Mouse (Mus musculus) activated CD4-positive, CD25-positive, alpha-beta regulatory T cell, adult 4 months (primary cell): Measurements from ENCODE around the gene Iffo2. TPM values are rescaled to one million over a fixed set of nuclear protein-coding genes. Genes with fewer than 3 reads are reported as not detected.

ENCODE experiments used
- ATAC-seq: one replicate; pipeline ENCODE4 v1.8.0; 2017
- polyA plus RNA-seq, 2 experiments: library from polyadenylated mRNA; unstranded; fragments of 100-300 nt; shearing (Covaris generic); gene quantifications; one replicate each; pipeline ENCODE4 v1.2.1; 2017

Iffo2 gene
- polyA plus RNA-seq, 2 experiments from 2014 or later, result 2.0 to 3.1 TPM

DNA sequence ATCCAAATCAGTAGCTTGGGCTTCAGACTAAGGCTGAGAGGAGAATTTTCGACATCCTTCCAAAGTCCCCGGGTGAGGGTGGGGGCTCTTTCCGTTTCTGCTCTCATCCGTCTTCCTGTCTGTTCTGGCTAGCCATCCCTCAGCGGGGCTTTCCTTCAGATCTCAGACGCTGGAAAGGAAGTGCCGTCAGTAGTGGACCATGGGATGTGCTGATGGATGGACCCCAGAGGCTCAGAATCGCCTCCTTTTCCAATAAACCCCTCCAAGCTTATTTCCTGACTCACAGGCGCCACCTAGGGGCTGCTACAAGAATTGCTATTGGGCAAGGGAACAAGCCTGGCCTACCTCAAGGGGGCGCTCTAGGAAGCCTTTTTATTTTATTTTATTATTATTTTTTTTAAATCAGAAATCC lies 81.2 kb downstream of the Iffo2 start:
- ATAC-seq, result peak; percentile 86

DNA sequence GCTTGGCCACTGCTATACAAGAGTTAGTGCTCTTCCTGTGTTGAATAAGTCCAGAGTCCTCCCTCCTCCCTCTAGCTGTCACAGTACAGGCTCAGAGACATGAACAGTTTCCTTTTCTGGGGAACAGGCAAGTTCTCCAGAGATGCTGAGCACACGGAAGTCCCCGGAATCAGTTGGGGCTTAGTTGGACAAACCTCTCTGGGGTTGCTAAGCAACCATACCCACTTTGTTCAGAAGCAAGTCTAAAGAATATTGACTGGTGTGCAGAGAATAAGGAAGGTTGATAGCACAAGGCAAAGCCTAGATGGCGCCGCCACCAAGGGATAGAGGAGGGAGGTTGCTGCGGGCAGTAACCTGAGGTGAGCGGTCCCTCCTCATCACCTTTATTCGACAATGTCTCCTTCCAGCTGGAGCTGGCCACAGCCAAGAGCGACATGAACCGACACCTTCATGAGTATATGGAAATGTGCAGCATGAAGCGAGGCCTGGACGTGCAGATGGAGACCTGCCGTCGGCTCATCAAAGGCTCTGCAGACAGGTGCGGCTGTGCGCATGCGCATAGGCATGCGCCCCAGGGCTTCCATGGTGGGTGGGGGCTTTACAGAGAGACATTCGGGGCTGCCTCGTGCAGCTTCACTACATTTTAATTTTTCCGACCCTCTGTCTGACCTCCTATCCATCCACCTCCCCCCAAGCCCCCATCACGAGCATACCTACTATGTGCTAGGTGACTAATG lies 84.3 kb downstream of the Iffo2 start:
- no peak for ATAC-seq

DNA sequence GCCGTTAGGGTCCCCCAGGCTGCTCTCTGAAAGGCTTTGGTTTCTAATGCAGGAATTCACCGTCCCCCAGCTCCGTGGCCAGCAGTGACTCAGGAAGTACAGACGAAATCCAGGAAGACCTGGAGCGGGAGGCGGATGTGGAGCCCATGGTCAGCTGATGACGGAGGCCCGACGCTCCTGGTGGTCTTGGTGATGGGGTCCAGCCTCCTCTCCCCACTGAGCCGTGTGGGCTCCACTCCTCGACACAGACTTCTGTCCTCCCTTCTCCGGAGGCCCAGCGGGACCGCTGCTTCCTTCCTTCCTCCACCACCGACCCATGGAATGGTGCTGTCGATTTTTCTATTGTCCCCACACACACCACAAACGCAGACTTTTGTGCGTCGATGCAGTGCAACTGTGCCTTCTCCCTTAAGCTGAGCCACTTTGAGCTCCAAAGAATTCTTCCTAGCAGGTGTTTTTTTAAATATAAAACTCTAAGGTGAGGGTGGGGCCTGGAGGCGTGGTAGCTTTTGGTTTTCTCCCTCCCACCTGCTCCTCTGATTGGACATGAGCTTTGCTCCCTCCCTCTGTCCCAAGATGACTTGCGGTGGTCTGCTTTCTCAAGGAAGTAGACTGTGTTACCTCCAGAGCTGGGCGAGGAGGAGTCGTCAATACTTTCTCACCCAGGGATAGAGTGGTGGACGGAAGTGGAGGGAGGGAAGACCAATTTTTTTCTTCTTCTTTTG lies 86.1 kb downstream of the Iffo2 start:
- ATAC-seq, result peak; percentile 95

DNA sequence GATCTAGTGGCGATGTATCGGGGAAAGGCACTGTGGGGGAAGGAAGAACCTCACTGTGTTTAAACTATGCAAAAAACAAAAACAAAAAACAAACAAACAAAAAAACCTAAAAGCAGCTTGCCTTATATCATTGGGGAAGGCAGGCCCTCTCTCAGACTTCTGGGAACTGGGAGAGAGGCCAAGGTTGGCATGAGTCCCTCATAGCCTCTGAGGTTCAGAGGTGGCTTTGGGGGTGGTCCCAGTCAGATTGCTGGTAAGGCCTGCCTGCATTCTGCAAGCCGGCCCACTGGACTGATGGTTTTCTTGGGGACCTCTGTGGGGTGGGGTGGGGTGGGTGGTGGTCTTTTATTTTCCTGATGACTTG lies 86.6 kb downstream of the Iffo2 start:
- no peak for ATAC-seq

DNA sequence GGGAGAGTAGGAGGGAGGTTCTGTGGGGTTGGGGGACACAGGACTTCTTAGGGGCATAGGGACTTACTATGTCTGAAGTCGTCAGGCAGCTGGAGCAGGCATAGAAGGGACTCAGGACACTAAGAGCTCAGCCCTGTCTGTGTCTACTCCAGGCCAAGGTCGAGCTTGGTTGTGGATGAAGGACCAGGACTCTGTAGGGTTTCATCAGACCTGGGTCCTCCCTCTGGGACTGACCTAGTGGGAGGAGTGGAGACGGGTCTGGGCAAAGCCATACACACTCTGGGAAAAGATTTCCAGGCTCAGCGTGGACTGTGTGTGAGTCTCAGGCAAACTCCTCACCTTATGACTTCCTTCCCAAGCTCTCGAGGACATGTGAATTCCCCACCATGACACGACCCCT lies 89.4 kb downstream of the Iffo2 start:
- ATAC-seq, result no peak

DNA sequence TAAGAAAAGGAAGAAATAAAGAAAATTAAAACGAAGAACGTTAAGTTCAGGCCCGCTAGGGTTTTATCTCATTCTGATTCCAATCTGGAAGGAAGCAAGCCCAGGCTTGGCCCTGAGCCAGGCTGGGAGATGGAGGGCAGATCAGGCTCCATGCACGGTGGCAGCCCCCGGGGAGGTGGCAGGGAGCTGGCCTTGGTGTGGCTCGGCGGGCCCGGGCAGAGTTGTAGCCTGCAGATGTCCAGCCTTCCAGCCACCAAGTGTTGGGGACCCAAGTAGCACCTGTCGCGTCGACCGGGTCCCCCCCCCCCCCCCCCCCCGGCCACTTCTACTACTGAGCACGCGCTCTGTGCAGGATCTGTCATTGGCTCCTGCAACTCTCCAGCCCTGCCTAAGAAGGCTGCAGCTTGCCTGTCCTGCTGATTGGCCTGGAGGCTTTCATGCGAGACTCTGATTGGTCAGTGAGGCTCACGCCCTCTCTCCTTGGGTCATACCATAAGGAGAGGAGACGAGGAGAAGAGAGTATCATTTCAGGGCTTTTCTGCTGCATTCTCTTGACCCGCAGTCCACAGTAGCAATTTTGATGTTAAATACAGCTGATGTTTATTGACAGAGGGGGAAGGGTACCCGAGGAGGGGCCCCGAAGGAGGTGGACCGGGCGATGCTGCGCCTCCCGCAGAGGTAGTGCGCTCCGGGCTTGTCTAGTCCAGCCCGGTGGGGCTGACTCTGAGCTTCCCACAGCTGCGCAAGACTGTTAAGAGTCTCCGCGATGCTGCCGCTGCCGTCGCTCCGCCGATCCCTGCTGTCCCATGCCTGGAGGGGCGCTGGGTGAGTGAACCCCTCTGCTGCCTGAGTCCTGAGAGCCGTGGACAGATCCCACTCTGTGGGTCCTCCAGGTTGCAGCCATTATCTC lies 92.3 kb downstream of the Iffo2 start, which contains the start of gene Aldh4a1:
Aldh4a1 (plus strand) TSS at position 494 of the 910 bp plus-strand sequence.
- peak; percentile 100 for ATAC-seq

DNA sequence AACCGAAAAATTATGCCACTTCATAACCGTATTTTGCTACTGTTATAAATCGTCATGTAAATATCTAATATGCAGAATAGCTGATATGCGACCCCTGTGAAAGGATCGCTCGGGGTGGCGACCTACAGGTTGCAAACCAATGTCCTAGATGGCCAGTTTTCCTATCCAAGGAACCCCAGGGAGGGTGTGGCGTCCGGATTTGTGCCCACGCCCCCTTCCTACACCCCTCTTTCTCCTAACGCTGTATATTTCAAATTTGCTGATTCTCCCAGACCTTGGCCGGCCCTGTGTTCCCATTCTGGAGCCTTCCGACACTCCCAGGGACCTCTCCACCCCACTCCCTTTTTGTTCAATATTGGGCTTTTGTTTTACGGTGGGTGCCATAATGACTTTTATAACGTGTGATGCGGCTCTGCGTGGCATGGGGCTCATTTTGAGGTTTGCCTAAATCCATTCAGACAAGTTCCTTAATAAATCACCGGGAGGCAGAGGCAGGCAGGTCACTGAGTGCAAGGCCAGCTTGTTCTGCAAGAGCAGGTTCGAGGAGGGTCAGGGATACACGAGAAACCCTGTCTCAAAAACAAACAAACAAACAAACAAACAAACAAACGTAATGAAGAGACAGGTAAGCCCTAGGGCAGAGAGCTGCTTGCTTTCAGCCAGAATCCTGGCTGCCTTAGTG lies 93.2 kb downstream of the Iffo2 start:
- ATAC-seq, result no peak

DNA sequence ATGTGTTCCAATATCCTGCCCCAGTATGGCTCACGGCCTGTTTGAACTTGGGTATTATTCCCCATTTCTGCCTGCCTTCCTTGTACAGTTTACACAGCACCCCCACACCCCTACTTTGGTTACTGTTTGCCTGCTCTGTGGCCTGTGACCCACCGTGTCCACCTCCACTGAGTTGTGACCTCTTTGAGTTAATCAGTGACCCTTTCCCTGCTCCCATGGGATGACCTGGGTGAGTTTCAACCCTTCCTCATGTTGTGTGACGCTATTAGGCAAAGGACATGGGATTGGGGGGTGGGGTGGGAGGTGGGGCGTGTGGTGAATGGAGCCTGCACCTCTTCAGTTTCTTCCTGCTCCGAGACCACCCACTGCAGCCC lies 93.8 kb downstream of the Iffo2 start:
- no peak for ATAC-seq

DNA sequence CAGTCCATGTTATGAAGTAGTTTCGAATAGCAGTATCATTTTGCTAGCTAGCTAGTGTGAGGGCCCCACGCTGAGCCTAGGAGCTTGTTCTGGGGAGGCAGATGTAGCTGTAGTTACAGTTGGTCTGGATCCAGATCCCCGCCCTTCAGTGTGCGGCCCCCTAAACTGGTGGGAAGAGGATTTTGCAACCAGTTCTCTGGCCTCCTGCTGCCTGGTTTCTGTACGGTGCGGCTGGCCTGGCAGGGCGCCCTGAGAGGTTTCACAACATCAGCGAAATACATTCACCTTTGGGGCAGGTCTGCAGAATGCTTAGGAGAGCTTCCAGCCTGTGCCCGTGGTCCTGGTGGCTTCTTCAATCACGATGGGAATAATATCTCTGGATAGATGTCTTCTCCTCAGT lies 94.4 kb downstream of the Iffo2 start:
- ATAC-seq, result no peak

DNA sequence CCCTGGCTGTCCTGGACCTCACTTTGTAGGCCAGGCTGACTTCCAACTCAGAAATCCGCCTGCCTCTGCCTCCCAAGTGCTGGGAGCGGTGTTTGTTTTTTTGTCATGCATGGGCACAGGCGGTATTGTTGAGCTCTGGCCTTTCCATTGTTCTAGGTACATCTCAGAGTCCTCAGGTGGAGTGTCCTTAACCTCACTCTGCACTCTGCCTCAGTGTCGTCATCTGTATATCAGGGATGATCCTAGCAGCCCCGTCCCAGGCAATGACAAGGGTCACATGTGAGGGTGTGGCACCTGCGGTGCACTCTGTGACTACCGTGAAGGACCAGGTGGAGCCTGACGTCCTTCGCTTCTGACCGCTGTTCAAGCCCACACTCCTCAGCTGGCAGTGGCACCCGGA lies 97.0 kb downstream of the Iffo2 start:
- ATAC-seq, result no peak

DNA sequence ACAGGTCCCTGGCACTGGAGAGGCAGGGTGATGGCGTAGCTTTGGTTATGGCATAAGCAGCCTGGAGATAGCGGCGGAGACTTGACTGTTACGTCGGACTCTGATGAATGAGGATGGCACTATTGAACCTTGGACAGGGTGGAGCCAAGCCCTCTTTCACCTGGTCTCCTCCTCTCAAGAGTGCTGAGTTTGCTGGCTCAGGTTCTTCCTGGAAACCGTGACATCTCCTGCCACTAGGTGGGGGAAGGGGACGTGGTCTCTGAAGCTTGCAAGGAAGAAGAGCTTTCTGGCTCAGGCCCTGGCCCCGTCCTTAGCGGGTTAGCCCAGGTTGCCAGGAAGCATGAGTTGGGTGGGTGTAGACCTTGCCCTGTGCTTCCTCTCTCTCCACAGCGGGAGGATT lies 99.8 kb downstream of the Iffo2 start:
- no peak for ATAC-seq

DNA sequence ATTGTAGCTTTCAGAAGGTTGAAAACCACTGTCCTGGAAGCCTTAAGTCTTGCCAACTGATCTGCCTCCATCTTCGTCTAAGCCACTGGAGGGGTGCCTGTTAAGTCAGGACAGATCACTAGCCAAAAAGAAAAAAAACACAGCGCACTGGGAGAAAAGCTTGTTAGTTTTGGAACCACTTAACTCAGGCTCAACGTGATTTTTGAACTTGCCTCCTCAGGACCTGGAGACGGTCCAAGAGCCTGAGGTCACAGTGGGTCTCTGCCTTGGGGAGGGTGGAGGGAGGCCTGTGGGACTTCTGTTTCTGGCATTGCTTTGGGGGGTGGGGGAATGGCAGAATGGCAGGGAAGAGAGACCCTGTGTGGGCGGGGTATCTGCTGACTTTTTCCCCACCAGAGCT lies 100.8 kb downstream of the Iffo2 start:
- ATAC-seq, result no peak

DNA sequence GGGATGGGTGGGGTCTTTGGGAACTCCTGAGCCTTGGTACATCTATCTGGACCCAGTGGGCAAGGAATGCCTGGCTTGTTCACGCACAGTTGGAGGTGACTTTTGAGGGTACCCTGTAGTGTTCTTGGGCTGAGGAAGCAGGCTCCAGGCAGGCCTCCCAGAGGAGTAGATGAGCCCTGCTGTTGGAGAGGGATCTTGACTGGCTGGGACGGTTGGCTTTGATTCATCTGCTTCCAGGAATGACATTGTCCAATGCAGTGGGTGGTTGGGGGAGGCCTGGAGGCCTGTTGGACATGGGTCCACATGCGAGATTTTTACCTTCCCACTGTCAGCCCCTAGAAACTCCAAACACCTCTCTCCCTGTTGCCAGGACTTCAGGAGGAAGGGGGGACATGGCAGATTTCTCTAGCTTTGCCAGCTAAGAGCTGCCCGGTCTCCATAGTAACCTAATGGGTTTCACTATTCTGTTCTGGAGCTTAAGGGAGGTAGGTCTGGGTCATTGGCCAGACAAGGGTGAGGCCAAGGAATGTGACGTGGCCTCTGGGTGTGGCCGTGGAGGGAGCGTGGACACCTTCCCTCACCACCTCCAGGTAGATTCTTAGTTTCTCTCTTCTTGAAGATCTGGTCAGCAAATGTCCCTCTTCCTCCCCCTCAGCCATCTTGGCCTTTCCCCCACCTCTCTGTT lies 101.4 kb downstream of the Iffo2 start:
- no peak for ATAC-seq

DNA sequence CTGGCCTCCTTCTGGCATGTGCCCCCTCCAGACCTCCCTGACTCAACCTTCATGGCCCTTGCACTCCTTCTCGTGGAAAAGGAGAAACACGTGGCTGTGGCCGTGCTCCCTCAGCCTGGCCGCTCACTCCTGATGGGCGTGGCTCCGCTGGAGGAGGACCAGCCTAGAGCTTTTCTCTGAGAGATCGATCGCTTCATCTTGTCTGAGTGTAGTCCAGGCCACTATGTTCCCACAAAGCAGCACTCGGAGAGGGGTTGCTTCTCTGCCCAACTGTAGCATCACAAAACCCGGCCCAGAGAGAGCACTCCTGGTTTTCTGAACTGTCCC lies 101.9 kb downstream of the Iffo2 start:
- no peak for ATAC-seq

DNA sequence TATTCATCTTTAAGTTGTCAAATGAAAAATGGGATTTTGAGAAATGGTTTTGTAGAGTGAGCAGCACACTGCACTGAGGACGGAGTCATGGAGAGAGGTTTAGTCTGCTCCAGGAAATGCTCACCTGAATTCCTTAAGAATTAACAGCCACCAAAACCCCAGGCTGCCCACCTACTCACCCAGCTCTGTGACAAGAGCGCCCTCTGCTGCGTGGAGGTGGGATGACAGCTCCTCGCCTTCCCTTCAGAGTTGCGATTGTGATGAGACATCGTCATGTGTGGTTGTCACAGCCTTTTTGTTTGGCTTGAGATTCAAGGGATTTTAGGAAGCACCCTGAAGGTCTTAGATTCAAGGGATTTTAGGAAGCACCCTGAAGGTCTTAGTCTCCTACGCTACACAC lies 106.0 kb downstream of the Iffo2 start:
- no peak for ATAC-seq

DNA sequence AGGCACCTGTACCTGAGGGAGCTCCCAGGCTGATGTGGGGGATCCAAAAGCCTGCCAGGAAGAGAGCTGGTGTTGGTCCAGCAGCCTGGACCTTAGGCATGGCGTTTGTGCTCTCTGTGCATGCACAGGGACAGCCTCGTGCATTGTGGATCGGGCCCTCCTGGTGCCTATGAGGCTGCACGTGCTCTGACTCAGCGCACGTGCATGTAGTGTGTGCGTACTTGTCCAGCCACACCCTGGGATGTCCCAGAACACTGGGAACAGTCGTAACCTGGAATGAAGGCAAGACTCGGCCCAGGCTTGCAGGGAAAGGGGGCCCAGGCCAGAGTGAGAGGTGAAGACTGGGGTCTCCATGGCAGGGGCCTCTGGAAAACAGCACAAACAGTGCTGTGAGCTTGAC lies 107.5 kb downstream of the Iffo2 start:
- no peak for ATAC-seq

DNA sequence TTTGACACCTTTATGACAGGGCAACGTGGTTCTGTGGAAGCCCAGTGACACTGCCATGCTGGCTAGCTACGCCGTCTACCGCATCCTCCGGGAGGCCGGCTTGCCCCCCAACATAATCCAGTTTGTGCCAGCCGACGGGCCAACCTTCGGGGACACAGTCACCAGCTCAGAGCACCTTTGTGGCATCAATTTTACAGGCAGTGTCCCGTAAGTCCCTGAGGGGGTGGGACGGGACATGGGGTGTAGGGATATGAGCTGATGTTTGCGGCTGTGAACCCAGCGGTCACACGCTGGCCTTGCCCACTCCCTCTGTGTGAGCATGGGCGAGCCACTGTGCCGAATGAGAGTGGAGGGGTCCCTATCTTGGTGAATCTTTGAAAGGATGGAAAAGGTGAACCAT lies 108.0 kb downstream of the Iffo2 start:
- no peak for ATAC-seq

DNA sequence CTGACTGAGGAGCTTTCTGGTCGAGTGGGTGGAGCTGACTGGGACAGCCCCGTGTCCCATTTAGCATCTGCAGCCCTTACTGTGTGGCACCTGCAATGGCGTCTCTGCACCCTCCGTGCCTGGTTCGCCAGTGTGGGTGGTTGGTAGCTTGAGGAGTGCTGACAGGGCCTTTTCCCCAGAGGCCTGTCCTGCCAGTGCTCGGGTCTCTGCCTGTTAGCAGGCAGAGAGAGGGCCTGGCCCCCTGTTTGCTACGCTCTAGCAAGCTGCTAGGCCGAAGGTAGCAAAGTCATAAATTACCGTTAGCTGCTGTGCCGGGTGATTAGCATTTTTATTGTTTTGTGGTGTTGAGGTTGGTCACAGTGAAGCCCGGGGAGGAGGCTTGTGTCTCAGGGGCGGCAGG lies 109.5 kb downstream of the Iffo2 start:
- no peak for ATAC-seq

DNA sequence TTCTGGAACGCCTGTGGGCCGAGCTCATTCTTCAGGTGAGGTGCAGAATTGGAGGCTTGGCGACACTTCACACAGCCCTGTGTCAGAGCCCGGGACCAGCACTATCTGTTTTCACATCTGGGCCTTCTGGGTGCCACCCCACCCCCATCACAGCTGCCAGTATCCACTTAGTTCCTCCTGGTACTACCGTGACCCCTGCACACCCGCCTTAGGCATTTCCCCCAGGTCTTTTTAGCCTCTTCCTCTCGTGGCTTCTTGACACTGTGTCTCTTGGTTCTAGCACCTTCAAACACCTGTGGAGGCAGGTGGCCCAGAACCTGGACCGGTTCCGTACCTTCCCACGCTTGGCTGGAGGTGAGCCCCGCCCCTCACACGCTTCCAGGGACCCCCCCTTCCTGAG lies 110.0 kb downstream of the Iffo2 start:
- no peak for ATAC-seq

DNA sequence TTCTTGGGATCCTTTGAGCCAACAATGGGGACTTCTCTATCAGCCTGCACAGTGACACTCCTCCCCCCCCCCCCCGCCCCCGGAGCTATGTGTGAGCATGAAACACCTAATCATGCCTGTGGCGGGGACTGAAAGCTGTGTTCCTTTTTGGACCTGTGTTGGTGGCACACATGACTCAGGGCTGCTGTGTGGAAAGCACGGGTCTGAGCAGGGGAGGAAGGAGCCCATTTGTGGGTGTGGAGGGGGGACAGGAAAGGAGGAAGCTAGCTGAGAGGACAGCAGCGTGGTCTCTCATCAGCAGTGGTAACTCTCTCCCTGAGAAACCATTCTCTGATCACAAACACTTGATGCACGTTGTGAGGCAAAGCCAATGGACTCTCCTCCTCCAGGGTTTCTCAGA lies 110.4 kb downstream of the Iffo2 start:
- ATAC-seq, result no peak

DNA sequence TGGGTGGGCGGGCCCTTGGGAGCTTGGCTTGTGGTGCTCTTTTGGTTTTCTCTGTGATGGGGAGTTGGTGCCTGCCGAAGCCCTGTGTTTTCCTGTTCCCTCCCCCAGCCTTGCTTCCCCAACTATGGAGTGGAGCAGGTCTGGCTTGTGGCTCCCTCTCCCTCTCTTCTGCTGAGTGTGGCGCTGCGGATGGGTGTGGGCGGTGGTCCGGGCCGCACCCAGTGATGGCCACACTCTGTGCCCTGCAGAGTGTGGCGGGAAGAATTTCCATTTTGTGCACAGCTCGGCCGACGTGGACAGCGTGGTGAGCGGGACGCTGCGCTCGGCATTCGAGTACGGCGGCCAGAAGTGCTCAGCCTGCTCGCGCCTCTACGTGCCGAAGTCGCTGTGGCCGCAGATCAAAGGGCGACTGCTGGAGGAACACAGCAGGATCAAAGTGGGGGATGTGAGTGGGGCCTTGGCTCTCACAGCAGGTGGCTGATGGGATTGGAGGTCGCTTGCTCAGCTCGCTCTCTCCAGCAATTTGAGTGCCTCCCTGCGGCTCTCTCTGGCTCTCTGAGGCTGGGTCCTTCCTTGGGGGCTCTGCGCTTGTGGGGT lies 111.6 kb downstream of the Iffo2 start:
- no peak for ATAC-seq

DNA sequence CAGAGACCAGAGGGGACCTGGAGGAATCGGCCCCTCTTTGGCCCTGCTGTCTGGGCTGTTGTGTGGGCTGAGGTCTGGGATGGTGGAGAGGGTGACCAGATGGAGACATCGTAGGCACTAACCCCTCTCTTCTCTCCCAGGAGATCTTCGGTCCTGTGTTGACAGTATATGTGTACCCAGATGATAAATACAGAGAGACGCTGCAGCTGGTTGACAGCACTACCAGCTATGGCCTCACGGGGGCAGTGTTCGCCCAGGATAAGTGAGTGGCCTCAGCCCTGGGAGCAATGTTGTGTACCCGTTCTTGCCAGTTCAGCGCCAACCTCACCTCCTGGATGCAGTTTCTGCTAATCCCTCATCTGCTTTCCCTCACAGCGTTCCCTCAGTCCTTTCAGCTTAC lies 113.6 kb downstream of the Iffo2 start:
- no peak for ATAC-seq
